Mouse (Mus musculus): ENCODE measurements around the gene Yipf3. TPM values are rescaled to one million over a fixed set of nuclear protein-coding genes. Genes with fewer than 3 reads are reported as not detected.
A peak's percentile ranks its signal among the peaks of the same experiment; 100 is the strongest.

Gene Yipf3
- polyA plus RNA-seq, 1 experiment, result 57.0 TPM

GRCm38 (mm10) chr17:46241471-46241870 is 6.4 kb upstream of the Yipf3 start:
- H3K27me3 ChIP-seq (ENCODE audit: control insufficient read depth, insufficient read depth, low read length, poor library complexity, severe bottlenecking), result no peaks in the 10 kb centered on the region
- H3K9me3 ChIP-seq (replicated peaks; ENCODE audit: control insufficient read depth, insufficient read depth, low read length, poor library complexity, severe bottlenecking), result no peaks in the 10 kb centered on the region
- H3K27ac ChIP-seq (ENCODE audit: insufficient read depth, low read length), result no peak overlapping the region
- no peaks in the 10 kb centered on the region for H3K4me1 ChIP-seq (ENCODE audit: control insufficient read depth, insufficient read depth, low read length)
- TF ChIP-seq POLR2A (IDR thresholded peaks at IDR 0.05; ENCODE audit: insufficient read depth, low read length), result no peak
- no peak for TF ChIP-seq EP300 (IDR thresholded peaks at IDR 0.05; ENCODE audit: insufficient read depth, low read depth, low read length)
- TF ChIP-seq CTCF (IDR thresholded peaks at IDR 0.05; ENCODE audit: low read depth, low read length), result no peak
- H3K36me3 ChIP-seq (ENCODE audit: control insufficient read depth, insufficient read depth, low read length, poor library complexity, severe bottlenecking), result peaks cover 84% of the 10 kb centered on the region
- no peak overlapping the region for H3K9ac ChIP-seq (ENCODE audit: low read depth, poor library complexity, severe bottlenecking)
- H3K4me3 ChIP-seq (ENCODE audit: low read depth, low read length), result no peak overlapping the region

DNA sequence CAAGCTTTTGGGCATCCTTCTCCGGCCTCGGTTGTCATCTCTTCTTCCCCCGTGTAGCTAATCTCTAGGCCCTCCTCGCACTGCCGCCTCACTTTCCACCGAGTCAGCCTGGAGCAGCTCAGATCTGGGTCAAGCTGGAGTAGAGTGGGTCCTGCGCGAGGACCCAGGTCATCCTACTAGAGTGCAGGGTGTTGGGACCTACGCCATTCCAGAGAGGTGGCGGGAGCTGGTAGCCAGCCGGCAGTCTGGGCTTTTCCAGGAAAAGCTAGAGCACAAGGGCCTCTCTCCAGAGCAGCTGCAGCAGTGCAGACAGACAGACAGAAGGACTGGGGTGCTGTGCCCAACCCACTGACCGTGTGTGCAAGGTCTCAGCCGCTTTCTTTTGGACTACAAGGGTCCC is 5.6 kb upstream of the Yipf3 start:
- TF ChIP-seq POLR2A (IDR thresholded peaks at IDR 0.05; ENCODE audit: insufficient read depth, low read length) (no peak), CTCF (IDR thresholded peaks at IDR 0.05; ENCODE audit: low read depth, low read length) (no peak), EP300 (IDR thresholded peaks at IDR 0.05; ENCODE audit: insufficient read depth, low read depth, low read length) (no peak)
- H3K9me3 ChIP-seq (replicated peaks; ENCODE audit: control insufficient read depth, insufficient read depth, low read length, poor library complexity, severe bottlenecking), result no peaks in the 10 kb centered on the region

GRCm38 (mm10) chr17:46242993-46243392 is 4.9 kb upstream of the Yipf3 start:
- Histone ChIP-seq H3K9ac (ENCODE audit: low read depth, poor library complexity, severe bottlenecking) (no peak overlapping the region), H3K36me3 (ENCODE audit: control insufficient read depth, insufficient read depth, low read length, poor library complexity, severe bottlenecking) (peaks cover 72% of the 10 kb centered on the region), H3K4me1 (ENCODE audit: control insufficient read depth, insufficient read depth, low read length) (no peaks in the 10 kb centered on the region), H3K27me3 (ENCODE audit: control insufficient read depth, insufficient read depth, low read length, poor library complexity, severe bottlenecking) (no peaks in the 10 kb centered on the region), H3K4me3 (ENCODE audit: low read depth, low read length) (no peak overlapping the region), H3K9me3 (replicated peaks; ENCODE audit: control insufficient read depth, insufficient read depth, low read length, poor library complexity, severe bottlenecking) (no peaks in the 10 kb centered on the region), H3K27ac (ENCODE audit: insufficient read depth, low read length) (no peak overlapping the region)
- no peak for TF ChIP-seq POLR2A (IDR thresholded peaks at IDR 0.05; ENCODE audit: insufficient read depth, low read length)
- no peak for TF ChIP-seq CTCF (IDR thresholded peaks at IDR 0.05; ENCODE audit: low read depth, low read length)
- TF ChIP-seq EP300 (IDR thresholded peaks at IDR 0.05; ENCODE audit: insufficient read depth, low read depth, low read length), result no peak

More for the DNA sequence above, 5.6 kb upstream of the Yipf3 start:
- Histone ChIP-seq H3K27ac (ENCODE audit: insufficient read depth, low read length) (no peak overlapping the region), H3K4me1 (ENCODE audit: control insufficient read depth, insufficient read depth, low read length) (no peaks in the 10 kb centered on the region), H3K4me3 (ENCODE audit: low read depth, low read length) (no peak overlapping the region), H3K9ac (ENCODE audit: low read depth, poor library complexity, severe bottlenecking) (no peak overlapping the region), H3K36me3 (ENCODE audit: control insufficient read depth, insufficient read depth, low read length, poor library complexity, severe bottlenecking) (peaks cover 75% of the 10 kb centered on the region), H3K27me3 (ENCODE audit: control insufficient read depth, insufficient read depth, low read length, poor library complexity, severe bottlenecking) (no peaks in the 10 kb centered on the region)

DNA sequence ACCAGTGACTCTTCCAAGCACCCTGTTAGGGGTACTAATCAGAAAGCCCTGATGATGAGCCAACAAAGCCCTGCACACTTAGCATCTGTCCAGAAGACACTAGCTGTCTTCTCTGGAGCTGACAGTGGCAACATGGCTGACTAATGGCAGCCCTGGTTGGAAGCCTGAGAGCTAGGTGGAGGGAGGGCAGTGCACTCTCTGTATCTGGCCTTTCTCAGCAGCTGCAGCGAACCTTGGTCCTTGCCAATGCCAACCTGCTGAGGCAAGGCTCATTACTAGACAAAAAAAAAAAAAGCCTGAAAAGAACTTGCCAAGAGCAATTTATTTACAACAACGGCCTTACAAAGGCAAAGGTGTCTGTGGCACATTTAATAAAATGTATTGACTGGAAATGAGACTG is 4.3 kb upstream of the Yipf3 start:
- Histone ChIP-seq H3K27ac (ENCODE audit: insufficient read depth, low read length) (no peak overlapping the region), H3K36me3 (ENCODE audit: control insufficient read depth, insufficient read depth, low read length, poor library complexity, severe bottlenecking) (peaks cover 68% of the 10 kb centered on the region), H3K4me3 (ENCODE audit: low read depth, low read length) (no peak overlapping the region), H3K9me3 (replicated peaks; ENCODE audit: control insufficient read depth, insufficient read depth, low read length, poor library complexity, severe bottlenecking) (no peaks in the 10 kb centered on the region), H3K4me1 (ENCODE audit: control insufficient read depth, insufficient read depth, low read length) (no peaks in the 10 kb centered on the region), H3K27me3 (ENCODE audit: control insufficient read depth, insufficient read depth, low read length, poor library complexity, severe bottlenecking) (no peaks in the 10 kb centered on the region), H3K9ac (ENCODE audit: low read depth, poor library complexity, severe bottlenecking) (no peak overlapping the region)
- TF ChIP-seq EP300 (IDR thresholded peaks at IDR 0.05; ENCODE audit: insufficient read depth, low read depth, low read length), result no peak
- TF ChIP-seq CTCF (IDR thresholded peaks at IDR 0.05; ENCODE audit: low read depth, low read length), result no peak
- no peak for TF ChIP-seq POLR2A (IDR thresholded peaks at IDR 0.05; ENCODE audit: insufficient read depth, low read length)

DNA sequence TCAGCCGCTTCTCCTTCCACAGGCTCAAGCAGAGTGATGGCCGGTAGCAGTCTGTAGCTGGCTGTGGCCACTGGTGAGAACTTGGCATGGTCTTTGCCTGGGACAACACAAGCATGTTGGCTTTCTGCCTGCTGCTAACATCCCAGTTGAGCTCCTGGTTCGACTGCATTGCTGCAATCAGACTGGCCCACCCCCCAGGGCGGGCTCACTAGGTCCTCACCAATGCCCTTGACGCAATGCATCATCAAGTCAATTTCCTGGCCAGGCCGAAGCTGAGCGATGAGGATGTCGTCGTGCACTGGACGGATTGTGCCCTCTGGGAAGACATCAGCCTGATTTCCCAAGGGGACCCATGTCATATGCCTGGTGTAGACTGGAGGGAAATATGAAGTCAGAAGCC is 3.3 kb upstream of the Yipf3 start:
- H3K4me3 ChIP-seq (ENCODE audit: low read depth, low read length), result no peak overlapping the region
- no peaks in the 10 kb centered on the region for H3K9me3 ChIP-seq (replicated peaks; ENCODE audit: control insufficient read depth, insufficient read depth, low read length, poor library complexity, severe bottlenecking)
- peaks cover 59% of the 10 kb centered on the region for H3K36me3 ChIP-seq (ENCODE audit: control insufficient read depth, insufficient read depth, low read length, poor library complexity, severe bottlenecking)
- H3K4me1 ChIP-seq (ENCODE audit: control insufficient read depth, insufficient read depth, low read length), result no peaks in the 10 kb centered on the region
- no peak overlapping the region for H3K27ac ChIP-seq (ENCODE audit: insufficient read depth, low read length)
- TF ChIP-seq POLR2A (IDR thresholded peaks at IDR 0.05; ENCODE audit: insufficient read depth, low read length), result no peak
- TF ChIP-seq EP300 (IDR thresholded peaks at IDR 0.05; ENCODE audit: insufficient read depth, low read depth, low read length), result no peak
- TF ChIP-seq CTCF (IDR thresholded peaks at IDR 0.05; ENCODE audit: low read depth, low read length), result no peak
- no peak overlapping the region for H3K9ac ChIP-seq (ENCODE audit: low read depth, poor library complexity, severe bottlenecking)
- H3K27me3 ChIP-seq (ENCODE audit: control insufficient read depth, insufficient read depth, low read length, poor library complexity, severe bottlenecking), result no peaks in the 10 kb centered on the region

GRCm38 (mm10) chr17:46248189-46248522 is 276 bp downstream of the Yipf3 start:
- TF ChIP-seq CTCF (IDR thresholded peaks at IDR 0.05; ENCODE audit: low read depth, low read length) (no peak), EP300 (IDR thresholded peaks at IDR 0.05; ENCODE audit: insufficient read depth, low read depth, low read length) (no peak), POLR2A (IDR thresholded peaks at IDR 0.05; ENCODE audit: insufficient read depth, low read length) (no peak)
- Histone ChIP-seq H3K4me1 (ENCODE audit: control insufficient read depth, insufficient read depth, low read length) (no peaks in the 10 kb centered on the region), H3K36me3 (ENCODE audit: control insufficient read depth, insufficient read depth, low read length, poor library complexity, severe bottlenecking) (peaks cover 32% of the 10 kb centered on the region), H3K4me3 (ENCODE audit: low read depth, low read length) (peak overlapping the region; percentile 91), H3K27ac (ENCODE audit: insufficient read depth, low read length) (no peak overlapping the region), H3K9me3 (replicated peaks; ENCODE audit: control insufficient read depth, insufficient read depth, low read length, poor library complexity, severe bottlenecking) (no peaks in the 10 kb centered on the region), H3K27me3 (ENCODE audit: control insufficient read depth, insufficient read depth, low read length, poor library complexity, severe bottlenecking) (no peaks in the 10 kb centered on the region), H3K9ac (ENCODE audit: low read depth, poor library complexity, severe bottlenecking) (peak overlapping the region; percentile 95)
